Mouse (Mus musculus) adrenal gland, postnatal 14 days (tissue): ENCODE results near the gene Ptprt. TPM values are rescaled to one million over a fixed set of nuclear protein-coding genes. Genes with fewer than 3 reads are reported as not detected.

ENCODE experiments used
- DNase-seq: peaks from one replicate; pipeline ENCODE4 v3.0.0; 2021; ENCODE audit warnings: mixed read lengths
- total RNA-seq: library from RNA; stranded (reverse); gene quantifications from 2 replicates; pipeline ENCODE4 v1.2.3, GENCODE M21; 2021

Ptprt gene
- total RNA-seq, 1 experiment from 2014 or later, result 0.89 TPM

- peak; percentile 9 for DNase-seq
Measured at GRCm38 (mm10) chr2:161668302-161668986, 992.5 kb downstream of the Ptprt start.

DNA sequence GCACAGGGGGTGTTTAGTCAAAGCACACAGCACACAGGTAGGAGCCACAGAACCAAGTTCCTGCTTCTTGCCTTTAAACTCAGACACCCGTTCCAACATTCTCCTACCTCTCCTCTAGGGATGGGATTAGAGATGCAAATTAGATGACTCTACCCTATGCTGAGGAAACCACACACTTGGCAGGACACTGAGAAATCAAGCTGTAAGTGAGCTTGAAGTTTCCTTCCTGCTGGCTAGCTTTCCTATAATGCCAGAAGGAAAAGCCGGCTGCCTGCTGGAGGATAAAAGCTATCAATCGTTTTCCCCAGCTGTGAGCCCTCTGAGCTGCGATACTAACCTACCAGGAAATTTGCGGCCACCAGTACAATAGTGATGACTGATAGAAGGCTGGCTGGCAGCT is 999.0 kb downstream of the Ptprt start:
- DNase-seq, result no peak

DNA sequence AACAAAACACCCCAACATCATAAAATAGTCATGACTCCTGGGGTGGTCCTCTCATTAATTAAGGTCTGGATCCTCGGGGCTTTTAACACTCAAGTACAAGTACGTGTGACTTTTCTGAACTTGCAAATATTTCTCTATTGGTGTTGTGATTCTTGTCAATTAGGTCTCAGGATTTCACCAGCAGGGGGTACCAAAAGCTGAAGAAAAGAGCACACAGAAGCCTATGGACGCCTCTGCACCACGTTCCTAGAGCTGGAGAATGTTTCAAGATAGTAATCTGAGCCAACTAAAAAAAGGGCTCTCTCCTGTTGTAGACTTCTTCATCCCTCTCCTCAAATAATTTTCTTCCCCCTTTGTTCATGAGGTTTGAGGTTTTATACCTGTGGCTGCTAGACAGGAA is 1000.1 kb downstream of the Ptprt start:
- peak; percentile 23 for DNase-seq

- no peak for DNase-seq
Measured at GRCm38 (mm10) chr2:161657046-161657445, 1003.9 kb downstream of the Ptprt start.

GRCm38 (mm10) chr2:161656632-161657031 is 1004.3 kb downstream of the Ptprt start:
- DNase-seq, result no peak

GRCm38 (mm10) chr2:161640805-161641204 is 1020.1 kb downstream of the Ptprt start:
- no peak for DNase-seq

DNA sequence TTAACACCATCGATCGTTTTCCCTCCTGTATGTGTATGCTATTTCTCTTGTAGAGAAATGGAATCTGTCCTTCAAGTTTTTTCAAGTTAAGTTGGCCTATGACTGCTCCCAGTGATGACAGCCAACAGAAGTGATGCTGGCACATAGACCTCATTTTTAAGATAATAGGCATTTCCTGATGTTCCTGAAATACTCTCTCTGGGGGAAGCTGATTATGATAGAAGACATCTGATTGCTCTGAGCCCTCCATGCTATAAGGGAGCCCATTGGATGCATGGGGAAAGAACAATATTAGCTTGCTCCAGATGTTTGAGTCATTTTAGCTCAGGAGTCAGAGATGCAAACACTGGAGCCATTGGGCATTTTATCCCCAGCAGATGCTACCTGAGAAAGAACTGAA is 1026.9 kb downstream of the Ptprt start:
- DNase-seq, result no peak

GRCm38 (mm10) chr2:161625896-161626295 is 1035.1 kb downstream of the Ptprt start:
- no peak for DNase-seq

- no peak for DNase-seq
Measured at GRCm38 (mm10) chr2:161608401-161608800, 1052.5 kb downstream of the Ptprt start.

- no peak for DNase-seq
Measured at GRCm38 (mm10) chr2:161607372-161607771, 1053.6 kb downstream of the Ptprt start.

- DNase-seq, result no peak
Measured at GRCm38 (mm10) chr2:161600206-161600808, 1060.6 kb downstream of the Ptprt start.

DNA sequence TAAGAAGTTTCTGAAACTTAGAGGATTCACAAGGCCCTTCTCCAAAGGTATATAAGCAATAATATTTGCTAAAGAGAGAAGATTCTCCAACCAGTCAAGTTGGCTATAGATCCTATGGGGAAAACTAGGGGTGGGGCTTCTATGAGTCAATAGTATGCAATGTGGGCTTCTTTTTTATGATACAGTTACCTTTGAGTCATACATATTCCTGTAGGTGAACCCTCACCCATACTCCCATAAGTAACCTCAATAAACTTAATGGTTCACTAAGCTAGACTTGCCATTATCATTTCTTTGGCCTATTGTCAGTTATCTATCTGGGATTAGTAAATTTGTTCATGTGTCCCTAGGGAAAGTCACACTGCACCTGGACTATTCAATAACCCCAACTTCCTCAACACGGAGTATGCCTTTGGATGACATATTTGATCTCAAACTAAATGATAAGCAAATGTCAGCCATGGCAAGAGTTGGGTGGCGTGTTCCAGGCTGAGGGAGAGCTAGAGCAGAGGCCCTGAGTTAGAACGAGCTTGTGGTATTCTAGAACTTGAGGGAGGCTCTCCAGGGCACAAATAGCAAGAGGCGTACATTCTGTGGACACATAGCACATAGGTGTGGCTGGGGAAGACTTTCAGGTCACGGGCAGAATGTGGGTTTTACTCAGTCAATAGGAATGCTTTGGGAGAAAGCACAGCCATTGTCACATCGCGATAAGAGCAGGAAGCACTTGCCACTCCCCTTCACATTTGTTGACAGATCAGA is 1067.4 kb downstream of the Ptprt start:
- DNase-seq, result no peak

- no peak for DNase-seq
Measured at GRCm38 (mm10) chr2:161574401-161574800, 1086.5 kb downstream of the Ptprt start.

DNA sequence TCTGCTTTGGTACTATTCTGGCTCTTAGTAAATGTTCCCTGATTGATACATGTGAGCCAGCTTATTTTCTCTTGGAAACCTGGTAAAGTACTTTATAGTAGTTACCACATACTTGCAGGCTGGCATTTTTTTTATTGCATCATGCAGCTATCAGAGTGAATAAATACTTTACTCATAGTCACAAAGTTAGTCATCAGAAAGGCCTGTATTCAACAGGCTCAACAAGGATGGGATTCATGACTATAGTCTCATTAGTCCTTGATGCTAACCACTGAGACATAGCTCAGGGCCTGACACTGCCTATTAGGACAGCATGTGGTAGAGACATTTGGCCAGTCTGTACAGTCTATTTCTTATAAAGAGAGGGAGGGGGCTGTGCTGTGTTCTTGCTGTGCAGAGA is 1088.7 kb downstream of the Ptprt start:
- DNase-seq, result no peak

- DNase-seq, result peak; percentile 15
Measured at GRCm38 (mm10) chr2:161570236-161570995, 1090.5 kb downstream of the Ptprt start.

DNA sequence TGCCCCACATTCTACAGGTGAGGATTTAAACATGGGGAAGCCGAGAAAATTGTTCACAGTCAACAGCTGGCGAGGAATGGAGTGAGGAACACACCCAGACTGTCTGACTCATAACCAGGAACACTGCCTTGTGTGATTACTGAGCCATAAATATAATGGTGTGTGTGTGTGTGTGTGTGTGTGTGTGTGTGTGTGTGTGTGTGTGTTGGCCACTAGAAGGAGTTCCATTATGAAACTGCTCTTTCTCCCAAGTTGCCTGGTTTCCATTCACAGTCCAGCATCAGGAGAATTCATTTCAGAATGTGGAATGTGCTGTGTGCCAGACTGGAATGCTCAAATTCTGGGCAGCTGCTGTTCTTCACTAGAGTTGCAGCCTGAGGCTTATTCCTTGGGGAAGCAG is 1099.4 kb downstream of the Ptprt start:
- no peak for DNase-seq

DNA sequence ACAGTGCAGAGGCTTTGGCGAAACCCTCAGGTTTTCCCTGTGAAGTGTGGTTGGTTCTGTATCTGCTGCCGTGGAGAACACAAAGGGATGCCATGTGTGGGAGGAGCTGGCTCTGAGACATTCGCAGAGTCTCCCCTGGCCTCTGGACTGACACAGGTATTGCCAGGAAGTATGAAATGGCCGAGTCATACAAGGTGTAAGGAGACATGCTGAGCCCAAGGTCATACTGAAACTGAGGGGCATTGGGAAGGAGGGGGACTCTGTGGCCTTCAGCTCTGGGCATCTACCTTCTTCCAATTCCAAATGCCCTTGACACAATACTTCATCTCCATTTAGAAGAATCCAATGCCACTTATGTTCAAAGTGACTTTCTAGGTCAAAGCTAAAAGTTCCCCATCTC is 1103.1 kb downstream of the Ptprt start:
- DNase-seq, result no peak

GRCm38 (mm10) chr2:161553651-161554050 is 1107.3 kb downstream of the Ptprt start:
- DNase-seq, result peak; percentile 53

GRCm38 (mm10) chr2:161552011-161552410 is 1108.9 kb downstream of the Ptprt start:
- no peak for DNase-seq

- no peak for DNase-seq
Measured at GRCm38 (mm10) chr2:161549577-161549976, 1111.4 kb downstream of the Ptprt start.

- no peak for DNase-seq
Measured at GRCm38 (mm10) chr2:161547318-161547717, 1113.6 kb downstream of the Ptprt start.

GRCm38 (mm10) chr2:161545406-161545805 is 1115.5 kb downstream of the Ptprt start:
- DNase-seq, result no peak

DNA sequence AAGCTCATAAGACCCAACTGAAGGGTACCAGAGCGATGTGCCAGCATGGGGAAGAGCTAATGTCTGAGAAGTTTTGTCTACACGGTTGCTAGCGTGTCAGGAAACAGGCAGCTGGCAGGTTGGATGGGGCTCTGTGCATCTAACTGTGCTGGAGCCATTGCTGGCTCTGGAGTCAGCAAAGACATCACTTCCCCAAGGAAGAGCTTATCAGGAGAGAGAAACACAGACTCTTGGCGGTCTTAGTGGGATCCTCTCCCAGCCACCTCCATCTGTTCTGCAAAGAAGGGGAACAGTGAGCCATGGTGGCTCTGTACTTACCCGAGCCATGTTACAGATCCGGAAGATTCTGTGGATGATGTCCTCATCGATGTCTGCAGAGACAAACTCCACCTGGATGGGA is 1126.8 kb downstream of the Ptprt start:
- DNase-seq, result no peak
